Mouse (Mus musculus) stomach, embryonic 16.5 days (tissue): Measurements from ENCODE around the gene Zfp84. TPM values are rescaled to one million over a fixed set of nuclear protein-coding genes. Genes with fewer than 3 reads are reported as not detected.
"Not testable (repeated sequence)": the region's sequence is repeated elsewhere in the genome, so short reads cannot be mapped to it uniquely, and the experiment has no call there.

Source experiments
- ATAC-seq: fragments of 200-750 bp; cut with Nextera tagmentation; 2 replicates; pipeline ENCODE4 v1.8.0; 2017; ENCODE audit warnings: moderate number of reproducible peaks, moderate TSS enrichment; ENCODE audit not compliant: insufficient read depth, low FRiP score
- H3K27ac ChIP-seq: fragments of 300-500 bp; sonication (generic); 2 replicates; pipeline ENCODE4 v1.5.1; 2014; ENCODE audit warnings: low read length
- H3K27me3 ChIP-seq: fragments of 300-500 bp; sonication (generic); 2 replicates; pipeline ENCODE4 v1.6.1; 2014; ENCODE audit warnings: low read length, control low read depth, mixed read lengths; ENCODE audit not compliant: control insufficient read depth, insufficient read depth
- H3K36me3 ChIP-seq: fragments of 300-500 bp; sonication (generic); 2 replicates; pipeline ENCODE4 v1.6.1; 2014; ENCODE audit warnings: low read length; ENCODE audit not compliant: control insufficient read depth, insufficient read depth
- H3K4me1 ChIP-seq: fragments of 300-500 bp; sonication (generic); 2 replicates; pipeline ENCODE4 v1.6.1; 2014; ENCODE audit warnings: low read length, control low read depth, mixed read lengths; ENCODE audit not compliant: control insufficient read depth, insufficient read depth
- H3K4me2 ChIP-seq: fragments of 300-500 bp; sonication (generic); 2 replicates; pipeline ENCODE4 v1.6.1; 2014; ENCODE audit warnings: low read depth, low read length, mixed read lengths
- H3K4me3 ChIP-seq: fragments of 300-500 bp; sonication (generic); replicated peaks from 2 replicates; pipeline ENCODE4 v1.5.1; 2014; ENCODE audit warnings: mild to moderate bottlenecking, low read length
- H3K9ac ChIP-seq: fragments of 300-500 bp; sonication (generic); 2 replicates; pipeline ENCODE4 v1.6.1; 2014; ENCODE audit warnings: low read length
- H3K9me3 ChIP-seq: fragments of 300-500 bp; sonication (generic); replicated peaks from 2 replicates; pipeline ENCODE4 v1.6.1; 2016; ENCODE audit warnings: low read length, control low read depth; ENCODE audit not compliant: control insufficient read depth
- WGBS: fragments of 180-500 bp; shearing (Covaris S2); extraction: QIAGEN DNeasy Blood & Tissue Kit; methylation state at CpG from one replicate; pipeline ENCODE4 v1.1.7; 2014; 5-methylcytosine and 5-hydroxymethylcytosine counted together
- polyA plus RNA-seq: library from polyadenylated mRNA; unstranded; fragments of >200 nt; fragmentation: Nextera tagmentation; extraction: Ambion mirVana; gene quantifications from 2 replicates; pipeline ENCODE4 v1.2.1, GENCODE M21; 2015

The Zfp84 gene
- polyA plus RNA-seq = 11.8 and 12.4 TPM in 2 replicates

- WGBS = under 1% methylated on average over 32 of the region's 32 CpGs
- peak within 1 kb of the TSS; percentile 77 for H3K4me3 ChIP-seq
- no peaks in the 10 kb centered on the region for H3K27me3 ChIP-seq
- H3K36me3 ChIP-seq = 0 out of 2 replicates have a peak, but pooled peaks cover 5% of the 10 kb centered on the region
- H3K4me2 ChIP-seq = peak within 1 kb of the TSS; percentile 85
- H3K27ac ChIP-seq = peak within 1 kb of the TSS; percentile 97
- peak; percentile 94 for ATAC-seq
- H3K9me3 ChIP-seq = no peaks in the 10 kb centered on the region
- peak within 1 kb of the TSS; percentile 81 for H3K9ac ChIP-seq
- peaks cover 5% of the 10 kb centered on the region for H3K4me1 ChIP-seq
Measured at GRCm38 (mm10) chr7:29768090-29768900, at the start of gene Zfp84. Gene Zfp84 (plus strand): TSS chr7:29768552.

GRCm38 (mm10) chr7:29725461-29726142 is 42.8 kb upstream of the Zfp84 start:
- not testable (repeated sequence) for H3K9me3 ChIP-seq, H3K27me3 ChIP-seq, H3K4me1 ChIP-seq

GRCm38 (mm10) chr7:29726860-29727259 is 41.5 kb upstream of the Zfp84 start, which contains the start of gene Catsperg2:
Gene Catsperg2 (minus strand): TSS chr7:29727032.
- peak within 1 kb of the TSS; percentile 21; the same call in 1 of the 2 replicates for H3K4me2 ChIP-seq
- not testable (repeated sequence) for H3K36me3 ChIP-seq, H3K27me3 ChIP-seq, H3K4me3 ChIP-seq, H3K27ac ChIP-seq, ATAC-seq, H3K9ac ChIP-seq, H3K4me1 ChIP-seq, H3K9me3 ChIP-seq
- 57% methylated on average over 11 of the region's 11 CpGs for WGBS

More at GRCm38 (mm10) chr7:29725461-29726142, 42.8 kb upstream of the Zfp84 start:
- H3K9ac ChIP-seq, H3K36me3 ChIP-seq, ATAC-seq, H3K4me3 ChIP-seq, H3K27ac ChIP-seq: not testable (repeated sequence)
- peak overlapping the region; percentile 21; the same call in 1 of the 2 replicates for H3K4me2 ChIP-seq
- 19% methylated on average over 16 of the region's 17 CpGs for WGBS

- no peak overlapping the region for H3K4me3 ChIP-seq
- no peaks in the 10 kb centered on the region for H3K36me3 ChIP-seq
- H3K27me3 ChIP-seq = no peaks in the 10 kb centered on the region
- no peak for ATAC-seq
- no peaks in the 10 kb centered on the region for H3K4me1 ChIP-seq
- no peak overlapping the region for H3K9ac ChIP-seq
- no peak overlapping the region for H3K27ac ChIP-seq
- no peak overlapping the region for H3K4me2 ChIP-seq
- WGBS = 88% methylated on average over 2 of the region's 2 CpGs
- H3K9me3 ChIP-seq = peaks cover 11% of the 10 kb centered on the region
Measured at GRCm38 (mm10) chr7:29728055-29728454, 40.3 kb upstream of the Zfp84 start.

- Histone ChIP-seq H3K4me2 (no peak overlapping the region), H3K4me1 (no peaks in the 10 kb centered on the region), H3K9me3 (no peaks in the 10 kb centered on the region), H3K4me3 (no peak overlapping the region), H3K27me3 (no peaks in the 10 kb centered on the region), H3K27ac (no peak overlapping the region), H3K36me3 (no peaks in the 10 kb centered on the region), H3K9ac (no peak overlapping the region)
- ATAC-seq = no peak
- 72% methylated on average over 3 of the region's 3 CpGs for WGBS
Measured at GRCm38 (mm10) chr7:29742258-29742657, 26.1 kb upstream of the Zfp84 start.

- no peak overlapping the region for H3K27ac ChIP-seq
- H3K9ac ChIP-seq = no peak overlapping the region
- ATAC-seq = no peak
- no peak overlapping the region for H3K4me2 ChIP-seq
- H3K4me1 ChIP-seq = no peaks in the 10 kb centered on the region
- H3K9me3 ChIP-seq = no peaks in the 10 kb centered on the region; the same call in 1 of the 2 replicates
- WGBS = 83% methylated on average over 5 of the region's 5 CpGs
- H3K27me3 ChIP-seq = no peaks in the 10 kb centered on the region
- H3K4me3 ChIP-seq = no peak overlapping the region
- H3K36me3 ChIP-seq = no peaks in the 10 kb centered on the region
Measured at GRCm38 (mm10) chr7:29760476-29760875, 7.9 kb upstream of the Zfp84 start.

GRCm38 (mm10) chr7:29764702-29765101 is 3.6 kb upstream of the Zfp84 start:
- Histone ChIP-seq H3K9me3 (no peaks in the 10 kb centered on the region), H3K9ac (no peak overlapping the region), H3K27me3 (no peaks in the 10 kb centered on the region), H3K4me2 (no peak overlapping the region), H3K27ac (no peak overlapping the region), H3K4me1 (peaks cover 5% of the 10 kb centered on the region), H3K4me3 (no peak overlapping the region), H3K36me3 (no peaks in the 10 kb centered on the region)
- no peak for ATAC-seq
- WGBS = 76% methylated on average over 7 of the region's 7 CpGs

- no peaks in the 10 kb centered on the region for H3K27me3 ChIP-seq
- H3K36me3 ChIP-seq = no peaks in the 10 kb centered on the region
- peak; percentile 56; the same call in 1 of the 2 replicates for ATAC-seq
- peak overlapping the region; percentile 75 for H3K9ac ChIP-seq
- no peaks in the 10 kb centered on the region for H3K9me3 ChIP-seq
- H3K4me2 ChIP-seq = peak overlapping the region; percentile 85
- peak overlapping the region; percentile 77 for H3K4me3 ChIP-seq
- WGBS = under 1% methylated on average over 15 of the region's 15 CpGs
- H3K4me1 ChIP-seq = peaks cover 5% of the 10 kb centered on the region
- peak overlapping the region; percentile 55 for H3K27ac ChIP-seq
Measured at GRCm38 (mm10) chr7:29767058-29767686, 1.2 kb upstream of the Zfp84 start.
